Mouse (Mus musculus) adrenal gland, adult 10 weeks (tissue): ENCODE results near the gene Zfp637. TPM values are rescaled to one million over a fixed set of nuclear protein-coding genes. Genes with fewer than 3 reads are reported as not detected.

ENCODE experiments used
- polyA plus RNA-seq: library from polyadenylated mRNA; stranded (reverse); fragments of 350-450 nt; fragmentation: Illumina TruSeq; extraction: RNeasy Lipid Tissue Mini Kit (QIAGEN cat#74804); gene quantifications from one replicate; pipeline ENCODE4 v1.2.3, GENCODE M21; 2014; ENCODE audit warnings: low read depth, low replicate concordance

The Zfp637 gene
- polyA plus RNA-seq = 11.2 TPM

DNA sequence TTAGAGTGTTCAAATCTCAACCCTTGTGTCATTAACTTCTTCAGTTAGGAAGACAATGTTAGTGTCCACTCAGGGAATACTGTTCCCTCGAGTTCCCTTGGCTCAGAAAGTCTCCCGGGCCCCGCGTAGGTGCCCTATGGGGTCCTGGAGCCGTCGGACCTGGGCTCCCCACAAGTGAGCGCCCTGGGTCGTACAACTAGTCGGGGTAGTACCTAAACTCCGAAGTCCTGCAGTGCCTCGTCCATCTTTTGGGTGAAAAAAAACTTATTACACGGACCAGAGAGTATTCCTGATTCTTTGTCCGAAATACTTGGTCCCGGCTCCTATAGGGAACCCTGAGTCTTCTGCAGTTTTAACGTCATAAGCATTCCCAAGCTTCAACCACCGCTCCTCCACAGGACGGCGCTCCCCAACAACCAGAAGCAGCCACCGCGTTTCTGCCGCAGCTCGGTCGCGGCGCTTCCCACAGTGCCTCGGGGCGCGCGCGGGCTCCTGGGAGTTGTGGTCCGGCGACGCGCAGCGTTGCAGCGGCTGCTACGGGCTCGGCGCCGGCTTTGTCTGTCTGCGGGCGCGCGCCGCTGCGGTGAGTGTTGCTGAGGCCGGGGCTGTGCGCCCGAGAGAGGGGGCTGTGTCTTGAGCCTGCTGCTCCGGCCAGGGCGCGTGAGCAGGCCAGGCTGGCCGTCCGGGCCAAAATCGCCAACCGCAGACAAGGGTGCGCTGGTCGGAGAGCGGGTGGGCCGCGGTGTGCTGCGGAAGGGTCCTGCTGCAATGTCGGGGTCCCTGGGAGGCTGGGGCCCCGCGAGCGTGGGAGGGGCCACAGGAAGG is at the start of gene Zfp637:
TSS of gene Zfp637 (plus strand) at position 495 of the 825 bp plus-strand sequence.

DNA sequence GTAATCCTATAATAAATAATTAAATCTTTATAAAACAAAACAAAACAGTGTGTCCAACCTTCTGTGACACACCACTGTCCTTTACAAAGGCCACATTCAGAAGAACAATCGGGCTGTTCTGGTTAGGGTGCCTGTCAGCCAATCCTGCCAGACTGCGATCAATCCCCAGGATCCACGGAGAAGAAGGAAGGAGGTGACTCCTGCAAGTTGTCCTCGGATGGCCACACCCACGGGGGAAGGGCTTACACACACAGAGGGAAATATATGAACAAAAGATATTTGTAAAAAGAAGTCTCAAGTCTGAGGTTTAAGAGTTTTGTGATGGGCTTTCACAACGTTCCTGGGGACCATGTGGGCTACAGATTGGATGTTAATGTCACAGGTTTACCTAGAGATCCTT is 20.9 kb downstream of the Zfp637 start, which contains the start of gene Zfp239:
TSS of gene Zfp239 (plus strand) at position 253 of the 400 bp plus-strand sequence.

Other genes starting within 250 kb of the Zfp637 start
- 2.4 TPM for gene Zfp239, start 20.9 kb downstream of the Zfp637 start, polyA plus RNA-seq
- 284 TPM for gene Hnrnpf, start 59.1 kb downstream of the Zfp637 start, polyA plus RNA-seq
- not detected for gene Fxyd4, start 96.5 kb downstream of the Zfp637 start, polyA plus RNA-seq
- gene Rasgef1a, start 170.3 kb downstream of the Zfp637 start, polyA plus RNA-seq = 0.23 TPM